Mouse (Mus musculus): Measurements from ENCODE around the gene Clip2. TPM values are rescaled to one million over a fixed set of nuclear protein-coding genes. Genes with fewer than 3 reads are reported as not detected.
A peak's percentile ranks its signal among the peaks of the same experiment; 100 is the strongest.

Gene Clip2
- polyA plus RNA-seq, 1 experiment from 2014 or later: 1.4 TPM

- Histone ChIP-seq H3K36me3 (ENCODE audit: control insufficient read depth, insufficient read depth) (0 out of 2 replicates have a peak, but pooled peaks cover 3% of the 10 kb centered on the region), H3K27ac (ENCODE audit: low read length) (no peak overlapping the region), H3K27me3 (ENCODE audit: control insufficient read depth, insufficient read depth, low read length) (no peaks in the 10 kb centered on the region), H3K4me2 (ENCODE audit: low read depth, low read length) (no peak overlapping the region), H3K9ac (ENCODE audit: low read length) (no peak overlapping the region), H3K9me3 (replicated peaks; ENCODE audit: control insufficient read depth, low read length) (no peaks in the 10 kb centered on the region), H3K4me3 (ENCODE audit: low read length) (no peak overlapping the region), H3K4me1 (ENCODE audit: control insufficient read depth, insufficient read depth, low read length) (peaks cover 1% of the 10 kb centered on the region; the same call in 1 of the 2 replicates)
- 68% methylated on average over 5 of the region's 5 CpGs for WGBS
- no peak for ATAC-seq (replicated peaks; ENCODE audit: extremely low read depth, insufficient read depth, low FRiP score)
Measured at GRCm38 (mm10) chr5:134523728-134524127, 28.5 kb downstream of the Clip2 start.

- Histone ChIP-seq H3K27ac (ENCODE audit: low read length) (no peak overlapping the region), H3K9me3 (replicated peaks; ENCODE audit: control insufficient read depth, low read length) (no peaks in the 10 kb centered on the region), H3K27me3 (ENCODE audit: control insufficient read depth, insufficient read depth, low read length) (no peaks in the 10 kb centered on the region), H3K9ac (ENCODE audit: low read length) (no peak overlapping the region), H3K4me1 (ENCODE audit: control insufficient read depth, insufficient read depth, low read length) (no peaks in the 10 kb centered on the region), H3K4me3 (ENCODE audit: low read length) (no peak overlapping the region), H3K4me2 (ENCODE audit: low read depth, low read length) (no peak overlapping the region), H3K36me3 (ENCODE audit: control insufficient read depth, insufficient read depth) (peaks cover 7% of the 10 kb centered on the region)
- ATAC-seq (replicated peaks; ENCODE audit: extremely low read depth, insufficient read depth, low FRiP score): no peak
- 90% methylated on average over 26 of the region's 26 CpGs for WGBS
Measured at GRCm38 (mm10) chr5:134522524-134522923, 29.7 kb downstream of the Clip2 start.

- H3K4me3 ChIP-seq (ENCODE audit: low read length): no peak overlapping the region
- no peaks in the 10 kb centered on the region for H3K4me1 ChIP-seq (ENCODE audit: control insufficient read depth, insufficient read depth, low read length)
- no peak overlapping the region for H3K9ac ChIP-seq (ENCODE audit: low read length)
- no peak overlapping the region for H3K4me2 ChIP-seq (ENCODE audit: low read depth, low read length)
- ATAC-seq (replicated peaks; ENCODE audit: extremely low read depth, insufficient read depth, low FRiP score): no peak
- peaks cover under 1% of the 10 kb centered on the region; the same call in 1 of the 2 replicates for H3K9me3 ChIP-seq (replicated peaks; ENCODE audit: control insufficient read depth, low read length)
- H3K27me3 ChIP-seq (ENCODE audit: control insufficient read depth, insufficient read depth, low read length): no peaks in the 10 kb centered on the region
- no peak overlapping the region for H3K27ac ChIP-seq (ENCODE audit: low read length)
- peaks cover 12% of the 10 kb centered on the region for H3K36me3 ChIP-seq (ENCODE audit: control insufficient read depth, insufficient read depth)
- WGBS: 70% methylated on average over 7 of the region's 7 CpGs
Measured at GRCm38 (mm10) chr5:134521806-134522205, 30.4 kb downstream of the Clip2 start.

GRCm38 (mm10) chr5:134521131-134521530 lies 31.1 kb downstream of the Clip2 start:
- no peak for ATAC-seq (replicated peaks; ENCODE audit: extremely low read depth, insufficient read depth, low FRiP score)

GRCm38 (mm10) chr5:134520120-134520519 lies 32.1 kb downstream of the Clip2 start:
- Histone ChIP-seq H3K36me3 (ENCODE audit: control insufficient read depth, insufficient read depth) (peaks cover 24% of the 10 kb centered on the region), H3K27me3 (ENCODE audit: control insufficient read depth, insufficient read depth, low read length) (no peaks in the 10 kb centered on the region), H3K9me3 (replicated peaks; ENCODE audit: control insufficient read depth, low read length) (peaks cover 5% of the 10 kb centered on the region), H3K27ac (ENCODE audit: low read length) (no peak overlapping the region), H3K9ac (ENCODE audit: low read length) (no peak overlapping the region), H3K4me2 (ENCODE audit: low read depth, low read length) (no peak overlapping the region), H3K4me3 (ENCODE audit: low read length) (no peak overlapping the region), H3K4me1 (ENCODE audit: control insufficient read depth, insufficient read depth, low read length) (no peaks in the 10 kb centered on the region)
- 85% methylated on average over 4 of the region's 4 CpGs for WGBS
- ATAC-seq (replicated peaks; ENCODE audit: extremely low read depth, insufficient read depth, low FRiP score): no peak

More at GRCm38 (mm10) chr5:134521131-134521530, 31.1 kb downstream of the Clip2 start:
- peaks cover 5% of the 10 kb centered on the region for H3K9me3 ChIP-seq (replicated peaks; ENCODE audit: control insufficient read depth, low read length)
- no peak overlapping the region for H3K9ac ChIP-seq (ENCODE audit: low read length)
- H3K27me3 ChIP-seq (ENCODE audit: control insufficient read depth, insufficient read depth, low read length): no peaks in the 10 kb centered on the region
- H3K4me3 ChIP-seq (ENCODE audit: low read length): no peak overlapping the region
- no peak overlapping the region for H3K27ac ChIP-seq (ENCODE audit: low read length)
- no peak overlapping the region for H3K4me2 ChIP-seq (ENCODE audit: low read depth, low read length)
- 90% methylated on average over 2 of the region's 2 CpGs for WGBS
- peaks cover 18% of the 10 kb centered on the region for H3K36me3 ChIP-seq (ENCODE audit: control insufficient read depth, insufficient read depth)
- no peaks in the 10 kb centered on the region for H3K4me1 ChIP-seq (ENCODE audit: control insufficient read depth, insufficient read depth, low read length)

- Histone ChIP-seq H3K4me3 (ENCODE audit: low read length) (no peak overlapping the region), H3K9ac (ENCODE audit: low read length) (no peak overlapping the region), H3K27me3 (ENCODE audit: control insufficient read depth, insufficient read depth, low read length) (no peaks in the 10 kb centered on the region), H3K4me1 (ENCODE audit: control insufficient read depth, insufficient read depth, low read length) (no peaks in the 10 kb centered on the region), H3K27ac (ENCODE audit: low read length) (no peak overlapping the region), H3K36me3 (ENCODE audit: control insufficient read depth, insufficient read depth) (peaks cover 24% of the 10 kb centered on the region), H3K9me3 (replicated peaks; ENCODE audit: control insufficient read depth, low read length) (peaks cover 5% of the 10 kb centered on the region), H3K4me2 (ENCODE audit: low read depth, low read length) (no peak overlapping the region)
- WGBS: 89% methylated on average over 5 of the region's 5 CpGs
- no peak for ATAC-seq (replicated peaks; ENCODE audit: extremely low read depth, insufficient read depth, low FRiP score)
Measured at GRCm38 (mm10) chr5:134519471-134519870, 32.8 kb downstream of the Clip2 start.

GRCm38 (mm10) chr5:134512086-134512485 lies 40.1 kb downstream of the Clip2 start:
- Histone ChIP-seq H3K36me3 (ENCODE audit: control insufficient read depth, insufficient read depth) (peaks cover 36% of the 10 kb centered on the region), H3K9ac (ENCODE audit: low read length) (no peak overlapping the region), H3K27me3 (ENCODE audit: control insufficient read depth, insufficient read depth, low read length) (no peaks in the 10 kb centered on the region), H3K9me3 (replicated peaks; ENCODE audit: control insufficient read depth, low read length) (peaks cover 5% of the 10 kb centered on the region), H3K4me2 (ENCODE audit: low read depth, low read length) (no peak overlapping the region), H3K4me1 (ENCODE audit: control insufficient read depth, insufficient read depth, low read length) (peaks cover 9% of the 10 kb centered on the region), H3K4me3 (ENCODE audit: low read length) (no peak overlapping the region), H3K27ac (ENCODE audit: low read length) (no peak overlapping the region)
- peak; percentile 68 for ATAC-seq (replicated peaks; ENCODE audit: extremely low read depth, insufficient read depth, low FRiP score)
- WGBS: 39% methylated on average over 5 of the region's 5 CpGs

GRCm38 (mm10) chr5:134510266-134510665 lies 42.0 kb downstream of the Clip2 start:
- peaks cover 20% of the 10 kb centered on the region for H3K36me3 ChIP-seq (ENCODE audit: control insufficient read depth, insufficient read depth)
- no peak overlapping the region for H3K9ac ChIP-seq (ENCODE audit: low read length)
- H3K9me3 ChIP-seq (replicated peaks; ENCODE audit: control insufficient read depth, low read length): no peaks in the 10 kb centered on the region
- H3K4me3 ChIP-seq (ENCODE audit: low read length): no peak overlapping the region
- 88% methylated on average over 5 of the region's 5 CpGs for WGBS
- no peaks in the 10 kb centered on the region for H3K27me3 ChIP-seq (ENCODE audit: control insufficient read depth, insufficient read depth, low read length)
- no peak overlapping the region for H3K4me2 ChIP-seq (ENCODE audit: low read depth, low read length)
- no peak for ATAC-seq (replicated peaks; ENCODE audit: extremely low read depth, insufficient read depth, low FRiP score)
- H3K4me1 ChIP-seq (ENCODE audit: control insufficient read depth, insufficient read depth, low read length): peaks cover 9% of the 10 kb centered on the region
- H3K27ac ChIP-seq (ENCODE audit: low read length): no peak overlapping the region

- no peaks in the 10 kb centered on the region for H3K9me3 ChIP-seq (replicated peaks; ENCODE audit: control insufficient read depth, low read length)
- no peak for ATAC-seq (replicated peaks; ENCODE audit: extremely low read depth, insufficient read depth, low FRiP score)
- 78% methylated on average over 5 of the region's 5 CpGs for WGBS
- no peak overlapping the region for H3K9ac ChIP-seq (ENCODE audit: low read length)
- peaks cover 9% of the 10 kb centered on the region for H3K4me1 ChIP-seq (ENCODE audit: control insufficient read depth, insufficient read depth, low read length)
- no peak overlapping the region for H3K27ac ChIP-seq (ENCODE audit: low read length)
- no peak overlapping the region for H3K4me3 ChIP-seq (ENCODE audit: low read length)
- no peaks in the 10 kb centered on the region for H3K27me3 ChIP-seq (ENCODE audit: control insufficient read depth, insufficient read depth, low read length)
- peaks cover 20% of the 10 kb centered on the region for H3K36me3 ChIP-seq (ENCODE audit: control insufficient read depth, insufficient read depth)
- H3K4me2 ChIP-seq (ENCODE audit: low read depth, low read length): no peak overlapping the region
Measured at GRCm38 (mm10) chr5:134508965-134509364, 43.3 kb downstream of the Clip2 start.
